Mouse (Mus musculus): ENCODE results near the gene Kptn. TPM values are rescaled to one million over a fixed set of nuclear protein-coding genes. Genes with fewer than 3 reads are reported as not detected.
A peak's percentile ranks its signal among the peaks of the same experiment; 100 is the strongest.

Gene Kptn
- 27.4 and 28.1 TPM in 2 replicates for polyA plus RNA-seq (2012; rRNA removed)

DNA sequence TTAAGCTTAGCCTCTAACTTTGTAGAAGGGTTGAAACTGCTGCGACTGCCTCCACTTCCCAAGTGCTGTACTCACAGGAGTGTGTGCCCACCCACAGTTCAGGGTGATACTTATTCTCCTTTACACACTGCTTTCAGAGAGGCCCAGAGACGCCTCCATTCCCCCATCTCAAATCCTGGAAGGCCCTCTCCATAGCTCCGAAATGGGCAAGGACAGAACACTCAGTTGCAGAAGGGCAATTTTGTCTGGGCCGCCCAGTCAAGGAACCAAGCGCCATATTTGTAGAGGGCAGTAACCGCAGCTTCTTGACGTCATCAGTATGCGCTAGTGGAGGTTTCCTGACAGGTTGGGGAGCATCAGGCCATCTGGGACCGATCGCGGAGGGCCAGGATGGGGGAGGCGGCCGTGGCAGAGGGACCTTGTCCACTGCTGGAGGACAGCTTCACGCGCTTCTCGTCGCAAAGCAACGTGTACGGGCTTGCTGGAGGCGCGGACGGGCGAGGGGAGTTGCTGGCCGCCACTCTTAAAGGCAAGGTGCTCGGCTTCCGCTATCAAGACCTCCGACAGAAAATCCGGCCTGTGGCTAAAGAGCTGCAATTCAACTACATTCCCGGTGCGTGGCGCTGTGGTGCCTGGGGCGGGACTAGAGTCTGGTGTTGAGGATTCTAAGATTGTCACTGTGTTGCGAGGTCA, at the start of gene Kptn:
TSS of gene Kptn (plus strand) at position 327 of the 693 bp plus-strand sequence.
- Histone ChIP-seq H3K27me3 (ENCODE audit: control insufficient read depth, insufficient read depth, low read length) (no peaks in the 10 kb centered on the region; the same call in 1 of the 2 replicates), H3K4me3 (ENCODE audit: control insufficient read depth, insufficient read depth, low read length) (peak within 1 kb of the TSS; percentile 76), H3K36me3 (ENCODE audit: control insufficient read depth, insufficient read depth, low read length) (peaks cover 5% of the 10 kb centered on the region; the same call in 1 of the 2 replicates), H3K27ac (ENCODE audit: control insufficient read depth, insufficient read depth, low read length) (no peak within 1 kb of the TSS), H3K4me1 (replicated peaks; ENCODE audit: control insufficient read depth, insufficient read depth, low read length) (no peaks in the 10 kb centered on the region; the same call in 1 of the 2 replicates)
- DNase-seq: peak; percentile 87
- TF ChIP-seq POLR2A (IDR thresholded peaks at IDR 0.05; ENCODE audit: control insufficient read depth, extremely low read depth, insufficient read depth, low read length, poor library complexity) (no peak), CTCF (IDR thresholded peaks at IDR 0.05; ENCODE audit: borderline replicate concordance, control insufficient read depth, extremely low read depth, insufficient read depth, low read length, poor library complexity) (peak; percentile 78; the same call in 1 of the 2 replicates)
- WGBS: 1% methylated on average over 33 of the region's 33 CpGs

DNA sequence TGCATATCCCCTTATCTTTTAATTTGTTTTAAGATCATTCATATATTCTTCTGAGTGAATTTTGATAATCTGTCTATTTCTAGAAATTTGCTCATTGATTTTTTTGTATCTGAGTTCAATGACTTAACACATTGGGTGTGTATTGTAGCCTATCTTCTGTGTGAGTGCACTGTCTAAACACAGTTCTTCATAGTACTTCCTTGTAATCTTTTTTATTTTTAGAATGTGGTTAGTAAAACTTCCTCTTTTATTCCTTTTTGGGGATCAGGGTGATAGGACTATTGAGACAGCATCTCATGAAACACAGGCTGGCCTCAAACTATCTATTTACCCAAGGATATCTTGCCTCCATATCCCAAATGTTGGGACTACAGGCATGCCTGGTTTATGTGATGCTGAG, 48.8 kb upstream of the Kptn start:
- H3K4me1 ChIP-seq (replicated peaks; ENCODE audit: control insufficient read depth, insufficient read depth, low read length): no peaks in the 10 kb centered on the region
- H3K4me3 ChIP-seq (ENCODE audit: control insufficient read depth, insufficient read depth, low read length): no peak overlapping the region
- TF ChIP-seq CTCF (IDR thresholded peaks at IDR 0.05; ENCODE audit: borderline replicate concordance, control insufficient read depth, extremely low read depth, insufficient read depth, low read length, poor library complexity) (no peak), POLR2A (IDR thresholded peaks at IDR 0.05; ENCODE audit: control insufficient read depth, extremely low read depth, insufficient read depth, low read length, poor library complexity) (no peak)
- no peaks in the 10 kb centered on the region for H3K36me3 ChIP-seq (ENCODE audit: control insufficient read depth, insufficient read depth, low read length)
- DNase-seq: no peak
- no peaks in the 10 kb centered on the region for H3K27me3 ChIP-seq (ENCODE audit: control insufficient read depth, insufficient read depth, low read length)
- H3K27ac ChIP-seq (ENCODE audit: control insufficient read depth, insufficient read depth, low read length): no peak overlapping the region

DNA sequence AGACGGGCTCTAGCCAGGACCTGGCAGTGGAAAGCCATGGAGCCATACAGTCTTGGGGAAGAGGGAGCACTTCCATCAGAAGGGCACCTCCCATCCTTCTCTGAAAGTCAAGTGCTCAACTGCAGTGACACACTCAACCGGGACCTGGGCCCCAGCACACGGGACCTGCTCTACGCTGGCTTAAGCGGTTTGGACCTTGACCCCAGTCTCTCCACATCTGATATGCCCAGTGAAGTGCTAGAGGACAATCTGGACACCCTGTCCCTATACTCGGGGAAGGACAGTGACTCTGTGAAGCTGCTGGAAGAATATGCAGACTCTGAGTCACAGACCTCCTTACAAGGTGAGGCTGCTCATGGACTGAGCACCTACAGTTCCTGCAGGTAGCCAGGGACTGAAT, 47.8 kb upstream of the Kptn start:
- Histone ChIP-seq H3K4me3 (ENCODE audit: control insufficient read depth, insufficient read depth, low read length) (no peak overlapping the region), H3K27me3 (ENCODE audit: control insufficient read depth, insufficient read depth, low read length) (no peaks in the 10 kb centered on the region), H3K4me1 (replicated peaks; ENCODE audit: control insufficient read depth, insufficient read depth, low read length) (no peaks in the 10 kb centered on the region), H3K27ac (ENCODE audit: control insufficient read depth, insufficient read depth, low read length) (no peak overlapping the region), H3K36me3 (ENCODE audit: control insufficient read depth, insufficient read depth, low read length) (no peaks in the 10 kb centered on the region)
- DNase-seq: no peak
- TF ChIP-seq CTCF (IDR thresholded peaks at IDR 0.05; ENCODE audit: borderline replicate concordance, control insufficient read depth, extremely low read depth, insufficient read depth, low read length, poor library complexity): no peak
- 95% methylated on average over 6 of the region's 6 CpGs for WGBS

DNA sequence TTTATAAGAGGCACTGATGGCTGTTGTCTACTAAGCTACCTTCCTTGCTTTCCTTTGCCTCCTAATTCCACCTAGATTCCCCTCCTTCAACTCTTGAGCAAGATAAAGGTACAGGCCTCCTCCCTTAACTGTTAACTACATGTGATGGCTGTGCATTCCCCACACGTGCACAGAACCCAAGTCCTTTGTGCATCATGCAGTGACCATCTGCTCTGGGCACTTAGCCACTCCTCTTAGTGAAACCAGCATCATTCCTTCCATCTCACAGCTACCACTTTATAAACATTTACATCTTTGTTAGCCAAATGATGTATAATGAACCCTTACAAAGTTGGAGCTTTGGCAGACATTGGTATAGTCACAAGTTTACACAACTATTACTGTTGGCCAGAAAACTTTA, 39.7 kb upstream of the Kptn start:
- Histone ChIP-seq H3K27me3 (ENCODE audit: control insufficient read depth, insufficient read depth, low read length) (no peaks in the 10 kb centered on the region), H3K4me1 (replicated peaks; ENCODE audit: control insufficient read depth, insufficient read depth, low read length) (peaks cover 4% of the 10 kb centered on the region), H3K4me3 (ENCODE audit: control insufficient read depth, insufficient read depth, low read length) (no peak overlapping the region), H3K36me3 (ENCODE audit: control insufficient read depth, insufficient read depth, low read length) (no peaks in the 10 kb centered on the region), H3K27ac (ENCODE audit: control insufficient read depth, insufficient read depth, low read length) (no peak overlapping the region)
- 78% methylated on average over 1 of the region's 1 CpGs for WGBS
- DNase-seq: no peak
- TF ChIP-seq POLR2A (IDR thresholded peaks at IDR 0.05; ENCODE audit: control insufficient read depth, extremely low read depth, insufficient read depth, low read length, poor library complexity) (no peak), CTCF (IDR thresholded peaks at IDR 0.05; ENCODE audit: borderline replicate concordance, control insufficient read depth, extremely low read depth, insufficient read depth, low read length, poor library complexity) (no peak)

DNA sequence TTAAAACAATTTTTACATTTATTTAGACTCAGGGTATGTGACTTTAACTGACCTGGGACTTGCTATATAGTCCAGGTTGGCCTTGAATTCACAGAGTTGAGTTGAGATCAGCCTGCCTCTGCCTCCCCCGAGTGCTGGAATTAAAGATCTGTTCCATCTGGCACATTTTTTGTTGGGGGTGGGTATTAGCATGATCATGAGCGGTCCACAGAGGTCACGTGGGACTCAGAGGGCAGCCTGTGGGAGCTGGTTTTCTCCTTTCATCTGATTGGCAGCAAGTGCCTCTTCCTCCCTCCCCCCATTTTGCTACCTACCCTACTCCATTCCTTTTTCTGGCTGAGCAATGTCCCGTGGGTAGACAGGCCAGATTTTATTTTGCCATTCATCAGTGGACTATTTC, 39.1 kb upstream of the Kptn start:
- no peak for DNase-seq
- H3K4me1 ChIP-seq (replicated peaks; ENCODE audit: control insufficient read depth, insufficient read depth, low read length): peaks cover 4% of the 10 kb centered on the region
- TF ChIP-seq POLR2A (IDR thresholded peaks at IDR 0.05; ENCODE audit: control insufficient read depth, extremely low read depth, insufficient read depth, low read length, poor library complexity) (no peak), CTCF (IDR thresholded peaks at IDR 0.05; ENCODE audit: borderline replicate concordance, control insufficient read depth, extremely low read depth, insufficient read depth, low read length, poor library complexity) (no peak)
- H3K27ac ChIP-seq (ENCODE audit: control insufficient read depth, insufficient read depth, low read length): no peak overlapping the region
- 81% methylated on average over 4 of the region's 4 CpGs for WGBS
- H3K27me3 ChIP-seq (ENCODE audit: control insufficient read depth, insufficient read depth, low read length): no peaks in the 10 kb centered on the region
- H3K36me3 ChIP-seq (ENCODE audit: control insufficient read depth, insufficient read depth, low read length): no peaks in the 10 kb centered on the region
- no peak overlapping the region for H3K4me3 ChIP-seq (ENCODE audit: control insufficient read depth, insufficient read depth, low read length)

DNA sequence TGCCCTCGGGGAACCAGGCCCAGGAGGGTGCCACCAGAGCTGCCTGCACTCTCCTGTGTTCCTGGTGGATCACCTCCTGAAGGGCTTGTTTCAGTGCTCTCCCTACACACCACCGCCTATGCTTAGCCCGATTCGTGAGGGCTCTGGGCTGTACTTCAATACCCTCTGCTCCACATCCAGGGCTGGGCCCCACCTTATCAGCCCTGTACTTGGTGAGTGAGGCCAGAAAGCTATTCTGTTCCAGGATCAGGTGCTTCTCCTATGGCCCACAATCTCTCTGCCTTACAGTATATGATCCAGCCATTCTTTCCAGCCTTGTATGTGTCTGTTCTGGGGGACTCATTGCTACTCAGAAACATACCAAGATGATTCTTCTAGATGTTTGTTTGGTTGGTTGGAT, 36.3 kb upstream of the Kptn start:
- no peak overlapping the region for H3K4me3 ChIP-seq (ENCODE audit: control insufficient read depth, insufficient read depth, low read length)
- H3K36me3 ChIP-seq (ENCODE audit: control insufficient read depth, insufficient read depth, low read length): no peaks in the 10 kb centered on the region
- H3K27me3 ChIP-seq (ENCODE audit: control insufficient read depth, insufficient read depth, low read length): no peaks in the 10 kb centered on the region
- no peaks in the 10 kb centered on the region for H3K4me1 ChIP-seq (replicated peaks; ENCODE audit: control insufficient read depth, insufficient read depth, low read length)
- TF ChIP-seq POLR2A (IDR thresholded peaks at IDR 0.05; ENCODE audit: control insufficient read depth, extremely low read depth, insufficient read depth, low read length, poor library complexity): no peak
- no peak for TF ChIP-seq CTCF (IDR thresholded peaks at IDR 0.05; ENCODE audit: borderline replicate concordance, control insufficient read depth, extremely low read depth, insufficient read depth, low read length, poor library complexity)
- H3K27ac ChIP-seq (ENCODE audit: control insufficient read depth, insufficient read depth, low read length): no peak overlapping the region
- WGBS: 75% methylated on average over 4 of the region's 4 CpGs
- no peak for DNase-seq

DNA sequence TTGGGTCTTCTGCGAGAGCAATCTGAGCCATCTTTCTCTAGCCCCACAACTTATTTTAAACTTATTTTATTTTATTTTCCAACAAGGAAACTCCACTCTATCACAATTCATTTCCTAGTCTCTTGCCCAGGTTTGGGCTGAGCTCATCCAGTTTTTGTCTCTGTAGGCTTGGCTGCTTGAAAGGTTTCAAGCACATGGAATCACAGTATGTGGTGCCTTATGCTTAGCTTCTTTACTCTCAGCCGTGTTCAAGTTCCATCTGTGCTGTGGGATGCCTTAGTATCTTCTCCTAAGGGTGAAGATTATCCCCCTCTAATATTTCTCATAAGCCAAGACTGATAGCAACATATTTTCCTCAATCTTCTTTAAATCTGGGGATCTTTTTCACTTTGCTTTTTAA, 32.1 kb upstream of the Kptn start:
- Histone ChIP-seq H3K4me3 (ENCODE audit: control insufficient read depth, insufficient read depth, low read length) (no peak overlapping the region), H3K27ac (ENCODE audit: control insufficient read depth, insufficient read depth, low read length) (no peak overlapping the region), H3K36me3 (ENCODE audit: control insufficient read depth, insufficient read depth, low read length) (no peaks in the 10 kb centered on the region), H3K4me1 (replicated peaks; ENCODE audit: control insufficient read depth, insufficient read depth, low read length) (no peaks in the 10 kb centered on the region), H3K27me3 (ENCODE audit: control insufficient read depth, insufficient read depth, low read length) (no peaks in the 10 kb centered on the region)
- no peak for DNase-seq
- no peak for TF ChIP-seq CTCF (IDR thresholded peaks at IDR 0.05; ENCODE audit: borderline replicate concordance, control insufficient read depth, extremely low read depth, insufficient read depth, low read length, poor library complexity)
- no peak for TF ChIP-seq POLR2A (IDR thresholded peaks at IDR 0.05; ENCODE audit: control insufficient read depth, extremely low read depth, insufficient read depth, low read length, poor library complexity)
- 84% methylated on average over 2 of the region's 2 CpGs for WGBS

Data from thymus, adult 2 months (tissue).